Mouse (Mus musculus) MEL (cell line): ENCODE results near the gene Togaram2.

Source experiments
- E2F4 ChIP-seq: IDR thresholded peaks from 2 replicates; pipeline ENCODE4 v1.6.1; 2011; ENCODE audit warnings: low read depth, low read length, improper control_type of control experiment, borderline replicate concordance
- USF1 ChIP-seq: IDR thresholded peaks from 2 replicates; pipeline ENCODE4 v1.6.1; 2014; ENCODE audit warnings: low read depth, mild to moderate bottlenecking, inconsistent platforms, low read length, improper control_type of control experiment, moderate library complexity
- ZKSCAN1 ChIP-seq: IDR thresholded peaks from 2 replicates; pipeline ENCODE4 v1.6.1; 2012; ENCODE audit warnings: low read depth, mild to moderate bottlenecking, inconsistent platforms, low read length, improper control_type of control experiment, moderate library complexity

DNA sequence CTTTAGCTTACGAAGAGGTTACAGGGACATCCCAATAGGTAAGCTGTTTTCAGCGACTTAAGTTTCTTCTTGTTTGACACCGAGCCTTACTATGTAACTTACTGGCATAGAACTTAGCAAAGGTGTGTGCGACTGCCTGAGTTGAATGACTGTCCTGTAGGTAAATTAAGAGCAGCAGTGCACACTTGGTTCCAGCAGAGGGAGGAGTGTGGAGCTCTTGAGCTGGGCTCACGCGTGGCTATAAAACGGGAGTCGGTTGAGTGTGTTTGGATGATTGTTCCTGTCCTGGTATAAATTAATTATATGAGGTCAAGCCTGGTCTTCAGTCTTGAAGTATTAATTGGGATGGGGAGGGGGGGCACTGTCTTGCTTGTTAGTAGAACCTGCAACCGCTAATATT, 23.1 kb upstream of the Togaram2 start:
- TF ChIP-seq USF1 (no peak), E2F4 (no peak), ZKSCAN1 (no peak)
